Mouse (Mus musculus): ENCODE results near the gene Vps26a. TPM values are rescaled to one million over a fixed set of nuclear protein-coding genes. Genes with fewer than 3 reads are reported as not detected.
A peak's percentile ranks its signal among the peaks of the same experiment; 100 is the strongest.
"Not testable (repeated sequence)": the region's sequence is repeated elsewhere in the genome, so short reads cannot be mapped to it uniquely, and the experiment has no call there.

The Vps26a gene
- polyA plus RNA-seq, 1 experiment from 2014 or later, result 93.4 TPM

- Histone ChIP-seq H3K27ac (peak overlapping the region; percentile 92), H3K9me3 (no peaks in the 10 kb centered on the region), H3K36me3 (replicated peaks) (no peaks in the 10 kb centered on the region), H3K4me1 (peaks cover 29% of the 10 kb centered on the region), H3K27me3 (ENCODE audit: poor library complexity, severe bottlenecking) (no peaks in the 10 kb centered on the region), H3K4me3 (peak overlapping the region; percentile 96)
- WGBS, result under 1% methylated on average over 43 of the region's 48 CpGs
- DNase-seq (ENCODE audit: extremely low spot score, low spot score), result no peak
These were observed 575 bp downstream of the Vps26a start for GRCm38 (mm10) chr10:62485878-62486582.

- Histone ChIP-seq H3K27ac (no peak overlapping the region), H3K4me3 (no peak overlapping the region), H3K9me3 (no peaks in the 10 kb centered on the region), H3K36me3 (replicated peaks) (peaks cover 13% of the 10 kb centered on the region), H3K27me3 (ENCODE audit: poor library complexity, severe bottlenecking) (no peaks in the 10 kb centered on the region), H3K4me1 (peaks cover 15% of the 10 kb centered on the region)
- DNase-seq (ENCODE audit: extremely low spot score, low spot score), result no peak
- 69% methylated on average over 7 of the region's 7 CpGs for WGBS
These were observed 5.3 kb downstream of the Vps26a start for GRCm38 (mm10) chr10:62481108-62481852.

- Histone ChIP-seq H3K4me3 (no peak overlapping the region), H3K27me3 (ENCODE audit: poor library complexity, severe bottlenecking) (no peaks in the 10 kb centered on the region), H3K4me1 (peaks cover 6% of the 10 kb centered on the region; the same call in 1 of the 2 replicates), H3K9me3 (no peaks in the 10 kb centered on the region), H3K36me3 (replicated peaks) (peaks cover 22% of the 10 kb centered on the region), H3K27ac (no peak overlapping the region)
- 80% methylated on average over 2 of the region's 2 CpGs for WGBS
- no peak for DNase-seq (ENCODE audit: extremely low spot score, low spot score)
These were observed 9.6 kb downstream of the Vps26a start for GRCm38 (mm10) chr10:62476980-62477379.

- WGBS, result 95% methylated on average over 10 of the region's 10 CpGs
- Histone ChIP-seq H3K9me3 (no peaks in the 10 kb centered on the region), H3K4me1 (no peaks in the 10 kb centered on the region), H3K36me3 (replicated peaks) (peaks cover 22% of the 10 kb centered on the region), H3K27ac (no peak overlapping the region), H3K27me3 (ENCODE audit: poor library complexity, severe bottlenecking) (no peaks in the 10 kb centered on the region), H3K4me3 (no peak overlapping the region)
- DNase-seq (ENCODE audit: extremely low spot score, low spot score), result no peak
These were observed 11.7 kb downstream of the Vps26a start for GRCm38 (mm10) chr10:62474944-62475343.

- WGBS, result 75% methylated on average over 5 of the region's 5 CpGs
- Histone ChIP-seq H3K4me3 (no peak overlapping the region), H3K4me1 (no peaks in the 10 kb centered on the region), H3K27me3 (ENCODE audit: poor library complexity, severe bottlenecking) (no peaks in the 10 kb centered on the region), H3K9me3 (no peaks in the 10 kb centered on the region), H3K27ac (no peak overlapping the region), H3K36me3 (replicated peaks) (peaks cover 33% of the 10 kb centered on the region)
- DNase-seq (ENCODE audit: extremely low spot score, low spot score), result no peak
These were observed 15.5 kb downstream of the Vps26a start for GRCm38 (mm10) chr10:62471105-62471504.

- 92% methylated on average over 4 of the region's 4 CpGs for WGBS
- no peak for DNase-seq (ENCODE audit: extremely low spot score, low spot score)
- Histone ChIP-seq H3K27ac (no peak overlapping the region), H3K4me1 (no peaks in the 10 kb centered on the region), H3K36me3 (replicated peaks) (peaks cover 31% of the 10 kb centered on the region), H3K9me3 (no peaks in the 10 kb centered on the region), H3K27me3 (ENCODE audit: poor library complexity, severe bottlenecking) (no peaks in the 10 kb centered on the region), H3K4me3 (no peak overlapping the region)
These were observed 16.9 kb downstream of the Vps26a start for GRCm38 (mm10) chr10:62469736-62470135.

GRCm38 (mm10) chr10:62461321-62461720 is 25.3 kb downstream of the Vps26a start:
- H3K36me3 ChIP-seq (replicated peaks), result peaks cover 88% of the 10 kb centered on the region
- no peaks in the 10 kb centered on the region for H3K4me1 ChIP-seq
- H3K27ac ChIP-seq, result no peak overlapping the region
- H3K27me3 ChIP-seq (ENCODE audit: poor library complexity, severe bottlenecking), result no peaks in the 10 kb centered on the region
- H3K4me3 ChIP-seq, result no peak overlapping the region
- no peaks in the 10 kb centered on the region for H3K9me3 ChIP-seq
- DNase-seq (ENCODE audit: extremely low spot score, low spot score), result no peak

- Histone ChIP-seq H3K4me1 (peaks cover 21% of the 10 kb centered on the region), H3K36me3 (replicated peaks) (peaks cover 32% of the 10 kb centered on the region)
- H3K9me3 ChIP-seq; H3K27ac ChIP-seq; H3K27me3 ChIP-seq (ENCODE audit: poor library complexity, severe bottlenecking); H3K4me3 ChIP-seq; DNase-seq (ENCODE audit: extremely low spot score, low spot score): not testable (repeated sequence)
- 73% methylated on average over 11 of the region's 11 CpGs for WGBS
These were observed 34.6 kb downstream of the Vps26a start for GRCm38 (mm10) chr10:62452001-62452400.

GRCm38 (mm10) chr10:62450280-62450640 is 36.3 kb downstream of the Vps26a start:
- no peaks in the 10 kb centered on the region for H3K27me3 ChIP-seq (ENCODE audit: poor library complexity, severe bottlenecking)
- peaks cover 21% of the 10 kb centered on the region for H3K4me1 ChIP-seq
- no peak for DNase-seq (ENCODE audit: extremely low spot score, low spot score)
- peaks cover 32% of the 10 kb centered on the region for H3K36me3 ChIP-seq (replicated peaks)
- no peaks in the 10 kb centered on the region for H3K9me3 ChIP-seq
- 38% methylated on average over 18 of the region's 18 CpGs for WGBS
- H3K27ac ChIP-seq, result peak overlapping the region; percentile 98
- peak overlapping the region; percentile 97 for H3K4me3 ChIP-seq

- DNase-seq (ENCODE audit: extremely low spot score, low spot score), result peak; percentile 88
- Histone ChIP-seq H3K27ac (peak within 1 kb of the TSS; percentile 98), H3K4me3 (peak within 1 kb of the TSS; percentile 97), H3K27me3 (ENCODE audit: poor library complexity, severe bottlenecking) (no peaks in the 10 kb centered on the region), H3K9me3 (no peaks in the 10 kb centered on the region), H3K36me3 (replicated peaks) (peaks cover 35% of the 10 kb centered on the region), H3K4me1 (peaks cover 21% of the 10 kb centered on the region)
- under 1% methylated on average over 73 of the region's 73 CpGs for WGBS
These were observed 37.0 kb downstream of the Vps26a start, which contains the start of the genes 4930507D05Rik and Supv3l1 for GRCm38 (mm10) chr10:62449364-62450279. TSS of gene 4930507D05Rik (plus strand) at chr10:62449489. TSS of gene Supv3l1 (minus strand) at chr10:62449738.

- H3K36me3 ChIP-seq (replicated peaks), result peaks cover 80% of the 10 kb centered on the region
- no peaks in the 10 kb centered on the region for H3K27me3 ChIP-seq (ENCODE audit: poor library complexity, severe bottlenecking)
- WGBS, result 97% methylated on average over 5 of the region's 5 CpGs
- H3K4me1 ChIP-seq, result peaks cover 3% of the 10 kb centered on the region
- H3K27ac ChIP-seq, result no peak overlapping the region
- no peaks in the 10 kb centered on the region for H3K9me3 ChIP-seq
- H3K4me3 ChIP-seq, result no peak overlapping the region
- DNase-seq (ENCODE audit: extremely low spot score, low spot score), result no peak
These were observed 56.2 kb downstream of the Vps26a start for GRCm38 (mm10) chr10:62430427-62430826.

- no peak overlapping the region; the same call in 1 of the 2 replicates for H3K27ac ChIP-seq
- H3K36me3 ChIP-seq (replicated peaks), result peaks cover 28% of the 10 kb centered on the region
- no peak for DNase-seq (ENCODE audit: extremely low spot score, low spot score)
- 61% methylated on average over 9 of the region's 9 CpGs for WGBS
- no peaks in the 10 kb centered on the region for H3K9me3 ChIP-seq
- peaks cover 11% of the 10 kb centered on the region for H3K4me1 ChIP-seq
- H3K27me3 ChIP-seq (ENCODE audit: poor library complexity, severe bottlenecking), result 0 out of 2 replicates have a peak, but pooled peaks cover 3% of the 10 kb centered on the region
- no peak overlapping the region for H3K4me3 ChIP-seq
These were observed 61.3 kb downstream of the Vps26a start for GRCm38 (mm10) chr10:62425081-62425871.
